Mouse (Mus musculus): ENCODE results near the gene Xndc1. TPM values are rescaled to one million over a fixed set of nuclear protein-coding genes. Genes with fewer than 3 reads are reported as not detected.
"Not testable (repeated sequence)": the region's sequence is repeated elsewhere in the genome, so short reads cannot be mapped to it uniquely, and the experiment has no call there.

Gene Xndc1
- 11.4 and 13.3 TPM in 2 replicates for polyA plus RNA-seq (2015; fragmentation: Nextera tagmentation; extraction: Ambion mirVana)

GRCm38 (mm10) chr7:102065046-102065891 is at the start of gene Xndc1, which contains the start of the genes Rnf121 and Xntrpc:
TSS of gene Xndc1 (plus strand) at chr7:102065511.
TSS of gene Rnf121 (minus strand) at chr7:102065469.
TSS of gene Xntrpc (plus strand) at chr7:102065713.
- Histone ChIP-seq H3K27ac (replicated peaks) (peak within 1 kb of the TSS; percentile 82), H3K4me1 (replicated peaks) (peaks cover 44% of the 10 kb centered on the region), H3K4me3 (replicated peaks) (peak within 1 kb of the TSS; percentile 70), H3K36me3 (replicated peaks) (peaks cover 7% of the 10 kb centered on the region), H3K4me2 (peak within 1 kb of the TSS; percentile 81), H3K9me3 (replicated peaks) (no peaks in the 10 kb centered on the region), H3K27me3 (no peaks in the 10 kb centered on the region), H3K9ac (peak within 1 kb of the TSS; percentile 64)
- peak; percentile 98 for ATAC-seq (ENCODE audit: insufficient read depth)
- under 1% methylated on average over 56 of the region's 56 CpGs for WGBS (ENCODE audit: insufficient replicate concordance)

DNA sequence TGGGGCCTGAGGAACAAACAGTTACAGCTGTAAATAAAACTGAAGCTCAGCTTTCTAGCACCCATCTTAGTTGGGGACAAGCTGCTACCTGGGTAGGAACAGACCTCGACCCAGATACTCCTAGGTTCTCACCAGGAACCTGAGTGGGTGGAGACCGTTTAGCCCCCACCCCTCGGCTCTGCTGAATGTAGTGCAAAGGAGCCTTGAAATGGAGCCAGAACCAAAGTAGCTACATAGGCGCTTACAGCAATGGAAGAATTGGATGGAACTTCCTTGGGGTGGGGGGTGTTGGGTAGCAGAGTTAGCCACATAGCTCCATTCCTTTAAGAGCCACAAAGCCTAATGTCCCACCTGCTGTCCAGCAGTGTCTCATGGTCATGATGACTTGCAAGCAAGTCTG is 48.4 kb upstream of the Xndc1 start:
- no peak overlapping the region for H3K9ac ChIP-seq
- no peak overlapping the region for H3K4me3 ChIP-seq (replicated peaks)
- peaks cover 97% of the 10 kb centered on the region for H3K36me3 ChIP-seq (replicated peaks)
- no peak for ATAC-seq (ENCODE audit: insufficient read depth)
- WGBS (ENCODE audit: insufficient replicate concordance): 76% methylated on average over 4 of the region's 4 CpGs
- H3K4me1 ChIP-seq (replicated peaks): peaks cover 9% of the 10 kb centered on the region; the same call in 1 of the 2 replicates
- no peak overlapping the region for H3K4me2 ChIP-seq
- no peaks in the 10 kb centered on the region for H3K9me3 ChIP-seq (replicated peaks)
- no peak overlapping the region for H3K27ac ChIP-seq (replicated peaks)
- no peaks in the 10 kb centered on the region for H3K27me3 ChIP-seq

DNA sequence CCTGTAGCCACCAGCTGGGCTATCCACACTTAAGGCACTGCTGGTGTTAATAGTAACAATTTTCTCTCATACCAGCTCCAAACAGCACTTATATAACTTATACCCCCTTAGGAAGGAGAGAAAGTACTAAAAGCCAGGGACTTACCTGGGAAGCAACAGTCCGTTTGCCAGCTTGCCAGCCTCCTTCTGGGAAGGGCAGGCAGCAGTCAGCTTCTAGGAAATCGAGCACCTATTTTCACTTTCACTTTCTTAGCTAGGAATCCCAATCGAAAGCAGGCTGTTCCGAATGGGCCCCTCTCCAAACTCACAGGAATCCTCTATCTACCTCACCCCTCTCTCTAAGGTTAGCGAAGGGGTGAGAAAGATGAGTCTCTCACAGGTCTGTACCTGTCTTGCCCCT is 47.9 kb upstream of the Xndc1 start:
- WGBS (ENCODE audit: insufficient replicate concordance): 65% methylated on average over 5 of the region's 5 CpGs
- Histone ChIP-seq H3K9me3 (replicated peaks) (no peaks in the 10 kb centered on the region), H3K9ac (no peak overlapping the region), H3K4me3 (replicated peaks) (no peak overlapping the region), H3K27me3 (no peaks in the 10 kb centered on the region), H3K4me1 (replicated peaks) (peaks cover 9% of the 10 kb centered on the region; the same call in 1 of the 2 replicates), H3K36me3 (replicated peaks) (peaks cover 97% of the 10 kb centered on the region), H3K27ac (replicated peaks) (no peak overlapping the region), H3K4me2 (no peak overlapping the region)
- ATAC-seq (ENCODE audit: insufficient read depth): no peak

DNA sequence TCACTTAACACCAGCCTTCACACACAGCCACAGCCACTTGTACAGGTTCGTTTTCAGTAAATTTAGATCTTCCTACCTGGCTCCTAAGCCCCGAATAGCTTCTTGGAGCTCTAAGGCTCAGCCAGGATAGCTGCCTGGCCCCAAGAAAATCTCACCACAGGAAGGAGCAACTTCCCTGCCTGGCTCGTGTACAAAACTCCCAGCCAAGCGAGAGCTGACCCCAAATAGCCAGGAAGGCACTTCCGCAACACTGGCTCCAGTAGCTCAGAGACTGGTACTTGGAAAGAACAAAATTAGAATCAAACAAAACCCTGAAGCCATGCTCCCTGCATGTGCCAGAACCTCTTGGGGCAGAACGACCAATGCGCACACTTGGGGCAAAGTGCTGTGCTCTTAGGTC is 47.3 kb upstream of the Xndc1 start:
- Histone ChIP-seq H3K4me2 (no peak overlapping the region), H3K9ac (no peak overlapping the region), H3K4me3 (replicated peaks) (no peak overlapping the region), H3K27ac (replicated peaks) (0 out of 2 replicates have a peak overlapping the region, but pooled peaks have one; percentile 29), H3K9me3 (replicated peaks) (no peaks in the 10 kb centered on the region), H3K36me3 (replicated peaks) (peaks cover 97% of the 10 kb centered on the region), H3K4me1 (replicated peaks) (peaks cover 9% of the 10 kb centered on the region; the same call in 1 of the 2 replicates), H3K27me3 (no peaks in the 10 kb centered on the region)
- WGBS (ENCODE audit: insufficient replicate concordance): 73% methylated on average over 7 of the region's 7 CpGs
- no peak for ATAC-seq (ENCODE audit: insufficient read depth)

- Histone ChIP-seq H3K27ac (replicated peaks) (peak within 1 kb of the TSS; percentile 29; the same call in 1 of the 2 replicates), H3K36me3 (replicated peaks) (peaks cover 96% of the 10 kb centered on the region), H3K27me3 (no peaks in the 10 kb centered on the region), H3K4me1 (replicated peaks) (peaks cover 9% of the 10 kb centered on the region; the same call in 1 of the 2 replicates), H3K4me3 (replicated peaks) (no peak within 1 kb of the TSS), H3K9me3 (replicated peaks) (no peaks in the 10 kb centered on the region), H3K9ac (no peak within 1 kb of the TSS), H3K4me2 (no peak within 1 kb of the TSS)
- WGBS (ENCODE audit: insufficient replicate concordance): 76% methylated on average over 3 of the region's 3 CpGs
- no peak for ATAC-seq (ENCODE audit: insufficient read depth)
Observed at GRCm38 (mm10) chr7:102018590-102018989, 46.7 kb upstream of the Xndc1 start, which contains the start of gene Il18bp. TSS of gene Il18bp (minus strand) at chr7:102018690.

- H3K36me3 ChIP-seq (replicated peaks): peaks cover 94% of the 10 kb centered on the region
- WGBS (ENCODE audit: insufficient replicate concordance): 61% methylated on average over 3 of the region's 3 CpGs
- H3K27ac ChIP-seq (replicated peaks): no peak overlapping the region; the same call in 1 of the 2 replicates
Observed at GRCm38 (mm10) chr7:102019362-102019761, 45.9 kb upstream of the Xndc1 start.

GRCm38 (mm10) chr7:102020934-102021333 is 44.4 kb upstream of the Xndc1 start:
- not testable (repeated sequence) for H3K4me2 ChIP-seq; H3K27ac ChIP-seq (replicated peaks); H3K9me3 ChIP-seq (replicated peaks); ATAC-seq (ENCODE audit: insufficient read depth); H3K4me3 ChIP-seq (replicated peaks); H3K27me3 ChIP-seq; H3K9ac ChIP-seq
- peaks cover 16% of the 10 kb centered on the region for H3K4me1 ChIP-seq (replicated peaks)
- WGBS (ENCODE audit: insufficient replicate concordance): 87% methylated on average over 2 of the region's 2 CpGs
- peaks cover 85% of the 10 kb centered on the region for H3K36me3 ChIP-seq (replicated peaks)

More at GRCm38 (mm10) chr7:102019362-102019761, 45.9 kb upstream of the Xndc1 start:
- Histone ChIP-seq H3K9me3 (replicated peaks) (no peaks in the 10 kb centered on the region), H3K4me1 (replicated peaks) (peaks cover 9% of the 10 kb centered on the region; the same call in 1 of the 2 replicates), H3K27me3 (no peaks in the 10 kb centered on the region), H3K4me3 (replicated peaks) (no peak overlapping the region), H3K9ac (no peak overlapping the region), H3K4me2 (no peak overlapping the region)
- no peak for ATAC-seq (ENCODE audit: insufficient read depth)

- Histone ChIP-seq H3K9me3 (replicated peaks) (no peaks in the 10 kb centered on the region), H3K4me1 (replicated peaks) (peaks cover 7% of the 10 kb centered on the region), H3K27me3 (no peaks in the 10 kb centered on the region), H3K4me2 (no peak overlapping the region), H3K4me3 (replicated peaks) (no peak overlapping the region), H3K27ac (replicated peaks) (no peak overlapping the region), H3K9ac (no peak overlapping the region), H3K36me3 (replicated peaks) (peaks cover 71% of the 10 kb centered on the region)
- WGBS (ENCODE audit: insufficient replicate concordance): 85% methylated on average over 9 of the region's 9 CpGs
- ATAC-seq (ENCODE audit: insufficient read depth): no peak
Observed at GRCm38 (mm10) chr7:102023821-102024220, 41.5 kb upstream of the Xndc1 start.

- Histone ChIP-seq H3K27me3 (no peaks in the 10 kb centered on the region), H3K4me1 (replicated peaks) (peaks cover 7% of the 10 kb centered on the region), H3K27ac (replicated peaks) (no peak overlapping the region), H3K4me3 (replicated peaks) (no peak overlapping the region), H3K36me3 (replicated peaks) (peaks cover 65% of the 10 kb centered on the region), H3K4me2 (no peak overlapping the region), H3K9me3 (replicated peaks) (no peaks in the 10 kb centered on the region), H3K9ac (no peak overlapping the region)
- peak; percentile 25; the same call in 1 of the 2 replicates for ATAC-seq (ENCODE audit: insufficient read depth)
- 83% methylated on average over 2 of the region's 2 CpGs for WGBS (ENCODE audit: insufficient replicate concordance)
Observed at GRCm38 (mm10) chr7:102025187-102026119, 39.9 kb upstream of the Xndc1 start.

- Histone ChIP-seq H3K27ac (replicated peaks) (no peak overlapping the region), H3K4me1 (replicated peaks) (no peaks in the 10 kb centered on the region), H3K9me3 (replicated peaks) (no peaks in the 10 kb centered on the region), H3K9ac (no peak overlapping the region), H3K4me2 (no peak overlapping the region), H3K27me3 (no peaks in the 10 kb centered on the region), H3K36me3 (replicated peaks) (peaks cover 80% of the 10 kb centered on the region), H3K4me3 (replicated peaks) (no peak overlapping the region)
- WGBS (ENCODE audit: insufficient replicate concordance): 79% methylated on average over 1 of the region's 1 CpGs
- no peak for ATAC-seq (ENCODE audit: insufficient read depth)
Observed at GRCm38 (mm10) chr7:102034904-102035303, 30.4 kb upstream of the Xndc1 start.

All from liver, embryonic 15.5 days (tissue).